Mouse (Mus musculus) midbrain, embryonic 12.5 days (tissue): ENCODE data around the gene Gucy1a1. TPM values are rescaled to one million over a fixed set of nuclear protein-coding genes. Genes with fewer than 3 reads are reported as not detected.

Experiments
- ATAC-seq: fragments of 200-750 bp; cut with Nextera tagmentation; 2 replicates; pipeline ENCODE4 v1.8.0; 2017; ENCODE audit warnings: low read depth, moderate TSS enrichment, moderate library complexity; ENCODE audit not compliant: low FRiP score
- H3K27ac ChIP-seq: fragments of 300-500 bp; sonication (generic); replicated peaks from 2 replicates; pipeline ENCODE4 v1.5.1; 2016; ENCODE audit warnings: mild to moderate bottlenecking
- H3K27me3 ChIP-seq: fragments of 300-500 bp; sonication (generic); 2 replicates; pipeline ENCODE4 v1.6.1; 2016; ENCODE audit warnings: mild to moderate bottlenecking
- H3K36me3 ChIP-seq: fragments of 300-500 bp; sonication (generic); 2 replicates; pipeline ENCODE4 v1.6.1; 2016
- H3K4me1 ChIP-seq: fragments of 300-500 bp; sonication (generic); 2 replicates; pipeline ENCODE4 v1.6.1; 2016
- H3K4me2 ChIP-seq: fragments of 300-500 bp; sonication (generic); replicated peaks from 2 replicates; pipeline ENCODE4 v1.6.1; 2016; ENCODE audit warnings: mild to moderate bottlenecking, moderate library complexity
- H3K4me3 ChIP-seq: fragments of 300-500 bp; sonication (generic); 2 replicates; pipeline ENCODE4 v1.5.1; 2016; ENCODE audit warnings: mild to moderate bottlenecking
- H3K9ac ChIP-seq: fragments of 300-500 bp; sonication (generic); replicated peaks from 2 replicates; pipeline ENCODE4 v1.6.1; 2016; ENCODE audit warnings: mild to moderate bottlenecking, moderate library complexity
- H3K9me3 ChIP-seq: fragments of 300-500 bp; sonication (generic); 2 replicates; pipeline ENCODE4 v1.6.1; 2016; ENCODE audit warnings: mild to moderate bottlenecking
- WGBS: fragments of 180-500 bp; shearing (Covaris S2); methylation state at CpG from one replicate; pipeline ENCODE4 v1.1.7; 2016; 5-methylcytosine and 5-hydroxymethylcytosine counted together
- polyA plus RNA-seq: library from polyadenylated mRNA; unstranded; fragments of >200 nt; fragmentation: Nextera tagmentation; extraction: Ambion mirVana; gene quantifications from 2 replicates; pipeline ENCODE4 v1.2.1, GENCODE M21; 2016

The Gucy1a1 gene
- polyA plus RNA-seq, 1 experiment from 2014 or later = 5.9 TPM

GRCm38 (mm10) chr3:82073741-82074181, 71.8 kb downstream of the Gucy1a1 start:
- Histone ChIP-seq H3K27ac (no peak overlapping the region), H3K4me1 (0 out of 2 replicates have a peak, but pooled peaks cover 3% of the 10 kb centered on the region), H3K9ac (peak overlapping the region; percentile 65), H3K4me2 (peak overlapping the region; percentile 82), H3K4me3 (peak overlapping the region; percentile 47), H3K27me3 (no peaks in the 10 kb centered on the region), H3K36me3 (no peaks in the 10 kb centered on the region), H3K9me3 (no peaks in the 10 kb centered on the region)
- 1% methylated on average over 34 of the region's 34 CpGs for WGBS
- peak; percentile 69 for ATAC-seq

GRCm38 (mm10) chr3:82067830-82068229, 77.8 kb downstream of the Gucy1a1 start:
- Histone ChIP-seq H3K27me3 (no peaks in the 10 kb centered on the region), H3K9ac (no peak overlapping the region), H3K4me3 (no peak overlapping the region), H3K4me2 (no peak overlapping the region), H3K4me1 (no peaks in the 10 kb centered on the region), H3K9me3 (no peaks in the 10 kb centered on the region), H3K27ac (no peak overlapping the region), H3K36me3 (no peaks in the 10 kb centered on the region)
- no peak for ATAC-seq
- WGBS = 90% methylated on average over 5 of the region's 5 CpGs

- no peaks in the 10 kb centered on the region for H3K27me3 ChIP-seq
- ATAC-seq = no peak
- H3K27ac ChIP-seq = no peak overlapping the region
- 39% methylated on average over 9 of the region's 9 CpGs for WGBS
- H3K4me1 ChIP-seq = no peaks in the 10 kb centered on the region
- H3K9me3 ChIP-seq = no peaks in the 10 kb centered on the region
- no peak overlapping the region for H3K4me2 ChIP-seq
- H3K9ac ChIP-seq = no peak overlapping the region
- H3K36me3 ChIP-seq = no peaks in the 10 kb centered on the region
- H3K4me3 ChIP-seq = no peak overlapping the region
These were observed 84.0 kb downstream of the Gucy1a1 start for GRCm38 (mm10) chr3:82061402-82062180.

GRCm38 (mm10) chr3:82057201-82057600, 88.4 kb downstream of the Gucy1a1 start:
- Histone ChIP-seq H3K4me2 (no peak overlapping the region), H3K4me3 (no peak overlapping the region), H3K27ac (no peak overlapping the region), H3K9ac (no peak overlapping the region), H3K36me3 (no peaks in the 10 kb centered on the region), H3K9me3 (no peaks in the 10 kb centered on the region), H3K27me3 (no peaks in the 10 kb centered on the region), H3K4me1 (no peaks in the 10 kb centered on the region)
- ATAC-seq = no peak
- WGBS = 63% methylated on average over 5 of the region's 5 CpGs

GRCm38 (mm10) chr3:82054283-82054974, 91.2 kb downstream of the Gucy1a1 start:
- no peak overlapping the region for H3K4me2 ChIP-seq
- WGBS = 61% methylated on average over 5 of the region's 5 CpGs
- no peaks in the 10 kb centered on the region for H3K9me3 ChIP-seq
- no peaks in the 10 kb centered on the region for H3K27me3 ChIP-seq
- H3K4me1 ChIP-seq = peaks cover 2% of the 10 kb centered on the region
- no peak for ATAC-seq
- no peak overlapping the region for H3K4me3 ChIP-seq
- no peak overlapping the region for H3K9ac ChIP-seq
- no peak overlapping the region for H3K27ac ChIP-seq
- H3K36me3 ChIP-seq = no peaks in the 10 kb centered on the region

GRCm38 (mm10) chr3:82052029-82052428, 93.6 kb downstream of the Gucy1a1 start:
- no peak overlapping the region for H3K27ac ChIP-seq
- no peaks in the 10 kb centered on the region for H3K36me3 ChIP-seq
- H3K4me3 ChIP-seq = no peak overlapping the region
- 36% methylated on average over 2 of the region's 2 CpGs for WGBS
- no peak overlapping the region for H3K9ac ChIP-seq
- H3K9me3 ChIP-seq = no peaks in the 10 kb centered on the region
- peaks cover 11% of the 10 kb centered on the region for H3K4me1 ChIP-seq
- ATAC-seq = no peak
- H3K4me2 ChIP-seq = no peak overlapping the region
- H3K27me3 ChIP-seq = no peaks in the 10 kb centered on the region

- H3K9ac ChIP-seq = no peak overlapping the region
- no peak for ATAC-seq
- no peaks in the 10 kb centered on the region for H3K36me3 ChIP-seq
- no peak overlapping the region for H3K4me3 ChIP-seq
- H3K4me1 ChIP-seq = peaks cover 11% of the 10 kb centered on the region
- no peak overlapping the region for H3K4me2 ChIP-seq
- no peaks in the 10 kb centered on the region for H3K9me3 ChIP-seq
- no peak overlapping the region for H3K27ac ChIP-seq
- no peaks in the 10 kb centered on the region for H3K27me3 ChIP-seq
These were observed 94.1 kb downstream of the Gucy1a1 start for GRCm38 (mm10) chr3:82051468-82051867.

- Histone ChIP-seq H3K27me3 (no peaks in the 10 kb centered on the region), H3K36me3 (no peaks in the 10 kb centered on the region), H3K4me3 (no peak overlapping the region), H3K4me2 (no peak overlapping the region), H3K9me3 (no peaks in the 10 kb centered on the region), H3K27ac (no peak overlapping the region), H3K4me1 (peaks cover 11% of the 10 kb centered on the region), H3K9ac (no peak overlapping the region)
- WGBS = 49% methylated on average over 7 of the region's 7 CpGs
- ATAC-seq = no peak
These were observed 96.9 kb downstream of the Gucy1a1 start for GRCm38 (mm10) chr3:82048681-82049080.

- Histone ChIP-seq H3K36me3 (no peaks in the 10 kb centered on the region), H3K4me3 (no peak overlapping the region), H3K27ac (no peak overlapping the region), H3K4me1 (peaks cover 11% of the 10 kb centered on the region), H3K27me3 (no peaks in the 10 kb centered on the region), H3K9me3 (no peaks in the 10 kb centered on the region), H3K4me2 (no peak overlapping the region), H3K9ac (no peak overlapping the region)
- peak; percentile 75 for ATAC-seq
- WGBS = 46% methylated on average over 4 of the region's 4 CpGs
These were observed 97.5 kb downstream of the Gucy1a1 start for GRCm38 (mm10) chr3:82048078-82048477.

GRCm38 (mm10) chr3:82047100-82047753, 98.4 kb downstream of the Gucy1a1 start:
- peaks cover 11% of the 10 kb centered on the region for H3K4me1 ChIP-seq
- no peaks in the 10 kb centered on the region for H3K27me3 ChIP-seq
- 33% methylated on average over 8 of the region's 8 CpGs for WGBS
- H3K9me3 ChIP-seq = no peaks in the 10 kb centered on the region
- no peak overlapping the region for H3K27ac ChIP-seq
- no peak overlapping the region for H3K4me3 ChIP-seq
- H3K9ac ChIP-seq = no peak overlapping the region
- no peaks in the 10 kb centered on the region for H3K36me3 ChIP-seq
- no peak for ATAC-seq
- H3K4me2 ChIP-seq = no peak overlapping the region

- ATAC-seq = no peak
- H3K27me3 ChIP-seq = no peaks in the 10 kb centered on the region
- H3K4me3 ChIP-seq = no peak overlapping the region
- H3K4me1 ChIP-seq = peaks cover 11% of the 10 kb centered on the region
- 95% methylated on average over 8 of the region's 8 CpGs for WGBS
- no peak overlapping the region for H3K4me2 ChIP-seq
- H3K36me3 ChIP-seq = no peaks in the 10 kb centered on the region
- H3K9ac ChIP-seq = no peak overlapping the region
- no peak overlapping the region for H3K27ac ChIP-seq
- H3K9me3 ChIP-seq = no peaks in the 10 kb centered on the region
These were observed 99.5 kb downstream of the Gucy1a1 start for GRCm38 (mm10) chr3:82046087-82046486.

GRCm38 (mm10) chr3:82044902-82045301, 100.7 kb downstream of the Gucy1a1 start:
- Histone ChIP-seq H3K36me3 (no peaks in the 10 kb centered on the region), H3K4me3 (no peak overlapping the region), H3K4me2 (no peak overlapping the region), H3K9me3 (no peaks in the 10 kb centered on the region), H3K27me3 (no peaks in the 10 kb centered on the region), H3K9ac (no peak overlapping the region), H3K27ac (no peak overlapping the region), H3K4me1 (peaks cover 11% of the 10 kb centered on the region)
- WGBS = 91% methylated on average over 5 of the region's 5 CpGs
- no peak for ATAC-seq
